Mouse (Mus musculus) layer of hippocampus, postnatal 25 days (tissue): Measurements from ENCODE around the gene Lix1. TPM values are rescaled to one million over a fixed set of nuclear protein-coding genes. Genes with fewer than 3 reads are reported as not detected.

Experiments used
- DNase-seq, 2 experiments: peaks; one replicate each; pipeline ENCODE4 v3.0.0; 2022; ENCODE audit warnings: mixed read lengths in 2 of 2, low spot score in 1 of 2; ENCODE audit errors: extremely low spot score in 1 of 2
- total RNA-seq, 2 experiments: library from RNA; stranded (reverse); gene quantifications; 2 replicates each; pipeline ENCODE4 v1.2.3; 2021

Lix1 gene
- 10 to 100 TPM; 75.8 to 82.7 TPM for total RNA-seq

DNA sequence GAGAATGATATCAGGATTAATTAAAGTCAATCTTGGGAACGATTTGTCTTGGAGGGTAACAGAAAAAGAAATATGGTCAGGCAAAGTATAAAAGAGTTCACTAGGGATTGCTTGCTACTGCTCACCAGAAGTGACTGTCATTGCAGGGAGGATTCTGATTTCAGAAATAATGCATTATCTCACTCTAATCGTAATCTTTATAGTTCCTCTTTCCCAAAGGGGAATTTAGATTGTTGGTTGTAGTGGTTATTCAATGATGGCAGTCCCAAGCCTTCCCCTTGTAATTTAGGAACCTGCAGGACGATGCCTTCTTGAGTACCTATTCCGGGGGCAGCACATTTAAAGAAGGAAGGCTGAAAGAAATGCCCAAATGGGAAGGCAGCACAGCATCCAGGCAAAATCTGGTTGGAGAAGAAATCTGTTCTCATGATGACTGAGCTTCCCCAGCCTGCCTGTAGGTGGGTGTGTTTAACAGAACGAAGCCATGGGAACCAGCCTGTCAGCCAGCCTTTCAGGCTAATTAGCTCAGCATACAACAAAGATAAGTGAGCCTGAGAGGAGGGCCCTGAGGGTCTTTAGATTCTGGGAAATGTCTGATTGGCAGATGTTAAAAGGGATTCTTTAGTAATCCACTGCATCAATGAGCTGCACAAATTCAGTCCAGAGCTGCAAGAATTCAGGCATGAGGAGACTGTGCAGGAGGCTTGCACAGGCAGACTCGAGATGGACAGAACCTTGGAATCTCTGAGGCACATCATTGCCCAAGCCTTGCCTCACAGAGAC, at the start of gene Lix1:
Gene Lix1, plus strand, starts transcription at position 451 of the 783 bp plus-strand sequence.
- peak; percentile 51 to 52 for DNase-seq

DNA sequence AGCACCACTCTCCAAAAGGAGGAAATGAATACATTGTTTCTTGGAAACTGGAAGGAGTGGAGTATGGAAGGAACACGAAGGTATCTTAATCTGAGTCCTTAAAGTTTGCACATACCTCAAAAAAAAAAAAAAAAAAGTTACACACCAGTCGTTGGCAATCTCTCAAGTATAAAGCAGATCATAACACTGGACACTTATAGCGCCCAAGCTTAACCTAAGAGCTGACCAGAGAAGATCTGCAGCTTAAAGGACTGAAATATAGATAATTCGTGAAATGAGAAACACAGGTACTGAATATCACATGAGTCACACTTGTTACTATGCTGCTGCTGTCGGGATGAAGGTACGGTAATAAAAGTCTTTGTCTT, 28.9 kb upstream of the Lix1 start:
- DNase-seq, result no peak

DNA sequence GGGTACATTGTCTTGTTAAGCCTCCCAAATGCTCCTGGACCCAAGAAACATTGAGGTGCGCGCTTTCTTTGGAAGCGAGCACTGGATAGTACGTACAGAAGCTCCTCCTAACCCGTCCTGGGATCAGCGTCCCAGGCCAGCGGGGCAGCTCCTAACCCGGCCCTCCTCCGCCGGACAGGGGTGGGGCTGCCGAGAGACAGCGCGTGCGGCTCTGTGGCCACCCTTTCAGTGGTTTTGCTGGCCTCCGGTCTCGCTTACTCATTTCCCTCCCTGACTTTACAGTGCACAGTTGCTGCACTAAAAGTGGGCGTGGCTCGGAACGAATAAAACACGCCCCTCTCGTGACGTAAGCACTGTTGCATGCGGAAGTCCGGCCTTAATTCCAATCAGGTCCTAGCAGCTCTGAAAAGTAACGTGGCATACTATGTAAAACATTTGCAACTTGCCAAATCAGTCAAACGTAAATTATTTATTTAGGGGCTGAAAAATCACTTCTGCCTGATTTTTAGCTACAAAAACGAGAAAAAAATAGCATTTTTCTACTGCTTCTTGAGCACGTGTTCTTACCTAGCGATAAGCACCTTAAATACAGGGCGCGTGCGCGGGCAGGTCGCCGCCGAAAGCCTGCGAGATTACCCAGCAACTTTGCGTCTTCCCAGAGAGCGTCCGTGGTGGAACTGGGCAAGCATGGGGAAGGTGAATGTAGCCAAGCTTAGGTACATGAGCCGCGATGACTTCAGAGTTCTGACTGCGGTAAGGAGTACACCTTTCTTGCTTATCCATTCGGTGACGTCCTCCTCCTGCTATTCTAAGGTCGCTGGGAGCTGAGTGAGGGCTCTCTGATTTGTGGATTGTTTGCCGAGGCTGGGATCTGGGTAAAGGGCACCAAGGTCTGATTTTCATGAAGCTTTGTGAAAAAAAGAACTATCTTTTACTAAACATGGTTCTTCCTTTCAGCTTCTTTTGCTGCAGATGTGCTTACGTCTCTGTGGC, 28.3 kb upstream of the Lix1 start, which contains the start of gene Riok2:
Gene Riok2, plus strand, starts transcription at position 392 of the 993 bp plus-strand sequence.
- DNase-seq, result peak; percentile 74 to 79

DNA sequence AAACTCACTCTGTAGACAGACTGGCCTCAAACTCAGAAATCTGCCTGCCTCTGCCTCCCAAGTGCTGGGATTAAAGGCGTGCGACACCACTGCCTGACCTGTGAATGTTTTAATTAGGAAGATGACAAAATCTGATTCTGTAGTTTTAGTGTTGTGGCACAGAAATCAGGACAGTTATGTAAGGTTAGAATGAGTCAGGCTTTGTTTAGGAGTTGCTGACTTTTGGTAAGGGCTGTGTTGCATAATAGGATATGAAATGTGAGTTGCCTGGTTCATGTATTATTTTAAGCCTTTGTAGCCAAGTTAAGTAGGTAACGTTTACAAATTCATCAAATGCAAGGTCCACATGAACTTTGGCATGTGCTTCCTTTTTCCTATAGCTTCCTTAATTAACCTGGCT, 26.9 kb upstream of the Lix1 start:
- no peak for DNase-seq

DNA sequence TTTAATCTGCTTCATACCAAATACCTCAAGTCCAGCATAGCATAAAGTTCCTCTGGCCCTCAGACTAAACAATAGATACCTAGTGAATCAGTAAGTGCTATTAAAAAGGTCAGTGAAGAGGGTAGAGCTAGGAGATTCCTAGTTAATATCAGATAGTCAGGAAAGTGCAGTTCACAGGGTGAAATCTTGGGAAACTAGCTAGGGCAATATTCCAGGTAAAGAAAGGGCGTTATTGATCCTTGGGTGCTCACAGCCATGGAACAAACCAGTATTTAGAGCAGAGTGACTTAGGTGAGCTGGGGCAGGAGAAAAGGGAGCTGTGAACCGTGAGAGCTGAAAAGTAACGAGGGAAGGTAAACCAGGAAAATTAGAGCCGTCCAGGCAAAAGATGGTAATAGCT, 18.8 kb upstream of the Lix1 start:
- no peak for DNase-seq

DNA sequence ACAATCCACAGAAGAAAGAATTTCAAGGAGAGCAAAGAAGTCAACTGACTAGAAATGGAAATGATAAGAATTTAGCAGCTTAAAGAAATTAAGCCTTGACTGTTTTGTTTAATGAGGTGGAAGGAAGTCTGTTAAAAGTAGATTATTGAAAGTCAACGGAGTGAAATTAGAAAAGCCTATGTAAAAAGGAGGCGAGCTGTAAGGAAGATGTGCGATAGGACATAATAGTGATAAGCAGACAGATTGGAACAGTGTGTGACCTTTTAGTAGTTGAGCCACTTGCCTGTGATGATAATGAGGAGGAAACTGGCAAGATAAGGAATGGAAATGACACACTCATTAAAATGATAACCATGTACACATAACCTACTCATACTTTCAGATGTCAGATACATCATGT, 18.0 kb upstream of the Lix1 start:
- no peak for DNase-seq

DNA sequence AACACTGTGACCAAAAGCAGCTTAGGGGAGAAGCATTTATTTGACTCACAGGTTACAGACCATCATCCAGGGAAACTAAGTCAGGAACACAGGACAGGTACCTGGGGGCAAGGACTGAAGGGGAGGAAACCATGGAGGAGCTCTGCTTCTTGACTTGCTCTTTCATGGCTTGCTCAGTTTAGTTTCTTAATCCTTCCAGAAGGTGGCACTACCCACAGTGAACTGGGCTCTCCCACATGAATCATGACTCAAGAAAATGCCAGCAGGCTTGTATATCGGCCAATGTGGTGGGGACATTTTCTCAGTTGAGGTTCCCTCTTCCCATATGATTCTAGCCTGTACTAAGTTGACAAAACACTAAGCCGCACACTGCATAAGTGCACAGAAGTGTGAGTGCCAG, 16.4 kb upstream of the Lix1 start:
- DNase-seq, result no peak

DNA sequence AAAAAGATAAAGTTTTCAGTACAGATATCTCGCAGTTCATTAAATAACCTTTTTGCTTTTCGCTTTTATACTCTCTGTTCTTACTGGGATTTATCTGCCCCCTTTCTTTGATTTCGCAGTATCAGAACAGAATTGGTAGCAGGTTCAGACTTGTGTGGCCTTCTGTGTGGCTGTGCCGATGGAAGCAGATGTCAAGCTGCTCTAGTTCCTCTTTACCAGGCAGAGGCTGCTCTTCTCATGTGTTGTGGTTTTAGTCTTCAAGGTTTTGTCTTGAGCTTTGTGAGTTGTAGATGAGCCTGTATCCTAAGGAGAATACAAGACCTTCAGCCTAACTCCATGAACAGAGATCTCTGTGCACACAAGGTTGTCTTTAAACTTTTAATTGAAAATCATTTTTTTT, 10.6 kb upstream of the Lix1 start:
- no peak for DNase-seq

DNA sequence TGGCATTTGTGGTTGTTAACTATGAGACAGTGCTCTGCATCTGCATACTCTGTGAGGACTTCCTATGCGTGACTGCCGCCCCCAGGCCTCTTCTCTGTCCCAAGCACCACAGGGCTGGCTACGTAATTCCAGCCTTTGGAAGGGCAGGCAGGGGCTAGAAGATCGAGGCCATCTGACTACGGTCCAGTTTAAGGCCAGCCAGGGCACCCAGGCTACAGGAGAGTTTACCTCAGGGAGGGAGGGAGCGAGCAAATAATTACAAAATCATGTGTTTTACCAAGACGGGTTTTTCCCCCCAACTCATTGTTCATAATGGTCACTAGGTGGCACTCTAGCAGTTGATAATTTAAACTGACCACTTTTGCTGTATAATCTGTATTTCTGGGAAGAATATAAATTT, 9.6 kb upstream of the Lix1 start:
- no peak for DNase-seq

DNA sequence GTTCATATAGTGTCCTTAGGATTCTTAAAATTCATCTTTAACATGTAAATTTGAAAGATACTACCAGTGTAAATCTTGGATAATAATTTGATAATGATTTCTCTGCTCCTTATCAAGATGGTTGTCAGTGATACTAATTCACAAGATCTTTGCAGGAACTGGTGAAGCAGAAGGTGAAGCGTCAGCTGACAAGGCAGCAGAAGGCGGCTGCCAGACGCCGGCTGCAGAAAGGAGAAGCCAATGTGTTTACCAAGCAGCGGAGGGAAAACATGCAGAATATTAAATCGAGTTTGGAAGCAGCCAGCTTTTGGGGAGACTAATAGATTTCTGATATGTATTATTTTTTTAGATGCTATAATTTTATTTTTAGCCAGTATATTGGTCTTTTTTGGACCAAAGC, 9.2 kb upstream of the Lix1 start:
- DNase-seq, result no peak

DNA sequence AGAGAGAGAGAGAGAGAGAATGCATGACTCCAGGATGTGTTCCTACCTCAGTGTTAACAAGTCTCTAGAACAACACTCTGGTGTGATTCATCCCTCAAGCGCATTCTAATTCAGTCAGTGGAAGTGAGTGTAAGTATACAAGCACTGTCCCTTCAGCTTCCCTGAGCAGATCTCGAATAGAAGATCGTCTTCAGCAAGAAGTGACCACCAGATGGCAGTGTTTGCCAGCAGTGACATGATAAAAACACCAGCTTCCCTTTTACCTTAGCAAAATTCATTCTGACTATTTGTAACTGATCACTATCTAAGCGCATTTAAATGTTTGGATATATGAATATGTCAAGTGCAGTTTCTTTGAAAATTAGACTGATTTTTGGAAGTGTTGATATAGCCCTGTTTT, 8.1 kb upstream of the Lix1 start:
- DNase-seq, result peak; percentile 71 to 91

DNA sequence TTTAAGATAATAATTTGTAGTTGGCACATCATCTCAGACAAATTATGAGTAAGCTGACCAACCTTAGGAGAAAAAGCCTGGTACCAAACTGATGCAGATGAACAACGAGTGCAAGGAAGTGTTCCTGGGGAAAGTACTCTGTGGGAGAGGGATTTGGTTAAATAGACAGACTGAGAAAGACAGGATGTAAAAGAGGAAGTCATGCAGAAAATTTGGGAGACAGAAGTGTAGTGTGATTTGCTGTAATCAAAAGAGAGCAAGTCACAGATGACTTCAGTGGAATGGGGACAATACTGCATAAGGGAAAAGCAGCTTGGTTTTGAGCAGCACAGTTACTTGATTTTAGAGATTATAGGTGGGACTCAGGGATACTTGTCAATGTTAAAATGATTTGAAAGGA, 5.6 kb upstream of the Lix1 start:
- DNase-seq, result no peak

DNA sequence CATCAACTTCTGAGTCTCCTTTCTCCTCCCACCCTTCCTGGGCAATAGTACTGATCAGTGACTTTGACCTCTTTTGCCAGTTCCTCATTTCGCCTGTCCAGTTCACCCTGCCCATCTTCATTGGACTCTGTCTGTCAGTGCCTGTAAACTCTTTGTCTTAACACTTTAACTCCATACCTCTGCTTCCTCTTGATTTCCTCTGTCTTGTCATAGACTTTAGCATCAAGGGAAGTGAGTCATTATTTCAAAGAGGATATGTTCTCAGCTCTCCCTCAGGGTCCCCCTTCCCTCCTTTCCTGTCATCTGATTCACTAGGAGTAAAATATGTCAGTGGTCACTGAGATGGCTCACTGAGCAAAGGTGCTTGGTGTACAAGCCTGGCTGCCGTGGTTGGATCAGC, 3.8 kb upstream of the Lix1 start:
- no peak for DNase-seq

DNA sequence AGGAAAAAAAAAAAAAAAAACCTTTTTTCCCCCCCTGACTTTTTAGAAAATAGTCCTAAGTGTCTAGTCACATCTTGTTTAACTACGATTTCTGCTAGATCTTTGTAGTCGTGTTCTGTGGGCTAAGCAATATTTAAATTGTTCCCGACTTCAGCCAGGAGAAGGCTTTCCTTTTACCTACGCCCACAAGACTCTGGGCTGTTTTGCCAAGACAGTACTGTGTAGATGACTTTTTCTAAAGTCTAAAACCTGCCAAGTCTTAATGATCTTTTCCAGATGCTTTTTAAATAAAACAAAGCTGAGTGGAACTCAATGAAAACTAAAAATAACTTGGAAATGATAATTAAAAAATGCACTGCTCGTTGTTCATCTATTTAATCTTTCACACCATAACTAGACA, 566 bp downstream of the Lix1 start:
- no peak for DNase-seq

DNA sequence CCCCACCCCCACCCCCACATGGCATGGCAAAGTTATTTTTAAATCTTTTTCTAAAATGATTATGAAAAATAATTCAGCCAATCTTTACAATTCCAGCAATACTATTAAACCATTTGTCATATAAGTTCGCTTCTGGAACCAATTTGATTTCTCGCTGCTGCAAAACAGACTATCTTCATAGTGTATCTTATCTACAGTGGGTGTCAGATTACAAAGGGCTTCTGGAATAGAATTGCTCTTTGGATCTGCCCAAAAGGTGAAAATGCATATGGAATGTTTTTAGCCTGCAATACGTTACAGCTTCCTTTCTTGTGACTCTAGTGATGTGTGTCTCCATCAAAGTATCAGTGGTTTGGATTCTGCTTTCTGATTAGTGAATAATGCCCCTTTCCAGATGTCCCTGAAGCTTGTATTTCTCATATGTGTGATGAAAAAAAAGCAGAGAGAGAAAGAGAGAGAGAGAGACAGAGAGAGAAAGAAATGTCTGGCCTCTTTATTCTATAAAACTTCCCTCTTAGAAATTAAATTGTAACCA, 1.2 kb downstream of the Lix1 start:
- DNase-seq, result no peak

DNA sequence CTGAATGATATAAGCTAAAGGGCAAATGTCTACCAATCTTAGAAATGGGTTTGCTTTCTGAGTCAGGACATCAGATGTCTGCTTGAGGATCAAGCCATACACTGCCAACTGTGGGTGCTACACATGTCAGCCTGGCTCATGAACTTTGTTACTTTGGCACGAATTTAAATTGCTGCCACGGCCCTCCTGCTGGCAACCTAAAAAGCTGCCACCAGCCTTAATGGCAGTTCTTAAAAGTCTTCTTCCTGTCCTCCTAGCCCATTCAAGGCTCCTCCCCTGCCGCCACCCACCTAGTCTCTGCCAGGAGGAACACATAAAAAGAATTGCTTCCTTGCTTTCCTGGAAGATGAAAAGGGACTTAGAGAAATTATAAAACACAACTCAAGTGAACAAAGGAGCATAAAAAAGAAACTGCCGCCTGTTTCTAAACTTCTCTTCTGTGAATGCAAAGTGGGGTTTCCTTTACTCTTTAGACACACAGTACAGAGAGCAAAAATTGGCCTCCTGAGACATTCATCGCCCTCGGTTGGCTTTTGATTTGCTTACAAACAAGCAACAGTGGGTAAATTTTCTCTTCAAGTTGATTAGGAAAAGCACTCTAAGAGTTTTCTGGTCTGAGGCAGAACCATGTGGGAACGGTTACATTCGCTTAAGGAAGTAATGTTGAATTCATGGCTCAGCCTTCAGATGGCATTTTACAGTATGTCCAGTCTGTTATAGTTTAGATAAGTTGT, 2.5 kb downstream of the Lix1 start:
- DNase-seq, result no peak

DNA sequence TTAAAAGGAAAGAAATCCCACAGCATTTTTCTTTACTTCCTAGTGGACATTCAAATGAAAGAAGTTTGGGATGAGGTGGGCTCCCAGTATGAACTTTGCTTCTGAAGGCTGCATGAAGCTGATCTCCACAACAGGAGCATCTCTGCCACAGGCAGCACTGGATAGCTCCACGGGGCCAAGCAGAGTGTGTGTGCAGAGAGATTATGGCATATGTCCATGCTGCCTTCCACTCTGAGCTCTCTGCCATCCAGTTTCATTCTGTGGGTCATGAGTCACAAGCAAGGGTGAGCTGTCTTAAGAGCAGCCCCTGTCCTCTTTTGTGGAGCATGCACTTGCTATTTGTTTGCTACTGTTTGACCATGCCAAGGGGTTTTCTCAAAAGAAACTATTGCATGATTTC, 3.1 kb downstream of the Lix1 start:
- no peak for DNase-seq

DNA sequence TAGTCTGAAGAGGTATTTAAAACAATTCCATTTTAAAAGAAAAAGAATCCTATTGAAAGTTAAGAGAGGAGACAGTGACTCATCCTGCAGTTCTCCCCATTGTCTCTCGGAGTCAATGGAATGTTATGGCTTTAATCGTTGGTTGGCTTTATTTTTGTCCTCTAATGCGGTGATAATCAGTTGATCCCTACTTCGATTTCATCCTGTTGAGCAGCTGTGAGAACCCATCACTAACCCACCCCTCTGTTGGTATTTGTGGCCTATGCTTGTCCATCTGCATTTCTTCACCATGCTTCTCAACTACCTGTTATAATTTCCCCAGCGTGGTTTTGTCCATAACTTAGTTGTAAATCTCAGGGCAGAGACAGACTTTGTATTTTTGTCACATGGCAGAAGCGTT, 5.7 kb downstream of the Lix1 start:
- DNase-seq, result no peak

DNA sequence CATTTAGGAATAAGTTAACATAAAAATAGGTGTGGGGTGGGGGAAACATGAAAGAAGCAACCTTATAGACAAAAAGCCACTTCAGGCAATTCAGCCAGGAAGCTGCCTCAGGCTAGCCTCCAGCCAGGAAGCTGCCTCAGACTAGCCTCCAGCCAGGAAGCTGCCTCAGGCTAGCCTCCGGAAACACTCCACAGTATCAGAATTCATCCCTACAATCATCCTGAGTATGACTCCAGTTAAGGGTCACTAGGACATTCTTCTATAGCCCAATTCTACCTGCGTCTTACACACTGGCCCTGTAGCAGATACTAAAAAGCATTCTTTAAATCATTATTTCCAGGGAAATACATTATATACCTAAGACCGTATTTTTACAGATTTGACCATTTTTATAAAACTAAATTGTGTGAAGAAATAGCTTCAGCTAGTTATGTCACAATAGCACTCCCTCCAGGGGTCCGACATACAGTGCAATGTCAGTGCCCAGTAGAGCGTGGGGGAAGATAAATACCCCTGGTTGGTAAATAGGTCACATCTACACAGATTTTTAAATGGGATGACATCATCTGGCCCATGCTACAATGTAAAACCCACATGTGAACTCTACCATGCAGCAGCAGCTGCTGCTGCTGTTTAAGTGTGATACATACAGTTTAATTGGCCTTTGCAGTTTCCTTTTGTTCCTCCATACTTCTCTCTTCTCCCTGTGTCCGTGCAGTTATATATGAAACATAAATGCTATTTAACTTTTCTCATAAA, 6.4 kb downstream of the Lix1 start:
- DNase-seq, result no peak

DNA sequence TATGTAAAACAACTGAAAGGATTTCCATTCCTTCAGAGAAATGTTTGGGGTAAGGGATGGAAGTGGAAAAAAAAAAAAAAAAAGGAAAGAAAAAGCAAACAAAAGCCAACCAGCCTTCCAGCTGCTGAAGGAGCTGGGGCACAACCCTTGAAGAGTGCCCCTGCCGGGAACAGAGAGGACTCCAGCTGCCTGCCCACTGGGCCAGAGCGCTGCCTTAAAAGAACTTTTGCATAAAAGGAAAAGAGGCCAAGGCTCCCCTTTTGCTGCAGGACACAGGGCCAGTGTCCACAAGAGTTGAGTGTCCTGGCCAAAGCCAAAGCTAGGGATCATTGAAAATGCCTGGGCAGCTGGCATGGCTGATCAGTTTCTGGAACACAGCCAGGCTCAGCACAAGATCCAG, 7.1 kb downstream of the Lix1 start:
- DNase-seq, result no peak
